Mouse (Mus musculus) bone marrow, adult 2 months (tissue): Measurements from ENCODE around the gene Fuz.

ENCODE experiments used
- CTCF ChIP-seq: fragments of 200-500 bp; IDR thresholded peaks from 2 replicates; pipeline ENCODE4 v1.5.1; 2011; ENCODE audit warnings: low read length, control low read depth; ENCODE audit not compliant: control insufficient read depth, insufficient read depth
- POLR2A ChIP-seq: fragments of 200-500 bp; IDR thresholded peaks from 2 replicates; pipeline ENCODE4 v1.6.1; 2011; ENCODE audit warnings: low read depth, mild to moderate bottlenecking, control low read depth, low read length, borderline replicate concordance; ENCODE audit not compliant: control insufficient read depth

- TF ChIP-seq CTCF = peak; percentile 94
- peak; percentile 48; the same call in 1 of the 2 replicates for TF ChIP-seq POLR2A
These were observed 35.1 kb upstream of the Fuz start for GRCm38 (mm10) chr7:44860576-44861428.
